Mouse (Mus musculus): ENCODE results near the gene Adig. TPM values are rescaled to one million over a fixed set of nuclear protein-coding genes. Genes with fewer than 3 reads are reported as not detected.
A peak's percentile ranks its signal among the peaks of the same experiment; 100 is the strongest.

Adig gene
- total RNA-seq, 1 experiment from 2014 or later, result not detected

DNA sequence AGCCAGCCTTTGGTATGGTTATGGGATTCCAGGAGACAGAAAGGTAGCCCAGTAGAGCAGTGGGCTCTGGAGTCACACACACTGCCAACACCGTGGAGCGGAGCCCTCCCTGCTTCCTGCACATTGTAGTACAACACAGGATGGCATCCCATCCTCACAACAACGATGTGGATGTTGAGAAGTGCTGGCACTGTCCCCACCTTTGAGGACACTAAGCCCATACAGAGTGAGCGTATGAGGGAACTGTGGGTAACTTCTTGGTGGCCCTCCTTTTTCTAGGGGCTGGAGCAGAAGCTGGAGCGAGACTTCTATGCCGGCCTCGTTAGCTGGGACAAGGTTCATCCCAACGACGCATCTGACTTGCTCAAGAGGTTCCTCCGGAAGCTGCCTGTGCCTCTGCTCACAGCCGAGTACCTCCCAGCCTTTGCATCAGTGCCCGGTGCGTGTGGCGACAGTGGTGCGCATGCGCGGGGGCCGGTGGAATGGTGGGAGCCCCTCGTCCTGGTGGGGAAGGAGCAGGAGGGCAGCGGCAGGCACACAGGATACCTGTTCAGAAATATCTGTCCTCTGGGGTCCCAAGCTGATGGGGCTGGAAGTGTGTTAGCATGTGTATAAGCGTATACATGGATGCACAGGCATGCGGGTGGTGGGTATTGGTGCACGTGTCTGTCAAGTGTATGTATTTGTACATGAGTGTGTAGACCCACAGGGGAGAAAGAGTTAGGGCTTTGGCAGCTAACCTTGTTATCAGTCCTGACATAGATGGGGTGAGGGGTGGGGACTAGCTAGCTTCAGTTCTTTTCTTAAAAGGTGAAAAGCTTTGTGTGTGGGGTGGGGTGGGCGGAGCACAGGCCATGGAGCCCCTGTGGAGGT lies 37.3 kb downstream of the Adig start:
- ATAC-seq (replicated peaks; ENCODE audit: low read depth, poor library complexity, severe bottlenecking), result peak; percentile 70; the same call in 1 of the 2 replicates

DNA sequence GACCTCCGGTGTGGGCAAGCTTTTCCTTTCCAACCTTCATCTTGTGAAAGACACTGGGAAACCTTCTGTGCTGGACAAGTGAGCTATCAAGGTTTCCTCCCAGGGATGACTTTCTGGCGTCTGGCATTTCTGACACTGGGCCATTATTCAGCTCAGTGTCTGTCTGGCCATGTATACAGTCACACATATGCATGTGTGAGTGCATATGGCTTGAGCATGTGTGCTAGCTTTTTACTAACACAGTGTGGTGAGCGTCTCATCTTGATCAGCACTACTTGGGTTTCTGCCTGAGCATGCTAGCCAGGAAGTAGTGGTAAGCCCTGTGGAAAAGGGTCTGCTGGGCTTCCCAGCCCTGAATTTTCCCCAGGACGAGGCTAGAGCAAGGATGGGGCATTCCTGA lies 38.9 kb downstream of the Adig start:
- no peak for ATAC-seq (replicated peaks; ENCODE audit: low read depth, poor library complexity, severe bottlenecking)

GRCm38 (mm10) chr2:158545266-158545665 lies 42.9 kb downstream of the Adig start:
- ATAC-seq (replicated peaks; ENCODE audit: low read depth, poor library complexity, severe bottlenecking), result no peak

DNA sequence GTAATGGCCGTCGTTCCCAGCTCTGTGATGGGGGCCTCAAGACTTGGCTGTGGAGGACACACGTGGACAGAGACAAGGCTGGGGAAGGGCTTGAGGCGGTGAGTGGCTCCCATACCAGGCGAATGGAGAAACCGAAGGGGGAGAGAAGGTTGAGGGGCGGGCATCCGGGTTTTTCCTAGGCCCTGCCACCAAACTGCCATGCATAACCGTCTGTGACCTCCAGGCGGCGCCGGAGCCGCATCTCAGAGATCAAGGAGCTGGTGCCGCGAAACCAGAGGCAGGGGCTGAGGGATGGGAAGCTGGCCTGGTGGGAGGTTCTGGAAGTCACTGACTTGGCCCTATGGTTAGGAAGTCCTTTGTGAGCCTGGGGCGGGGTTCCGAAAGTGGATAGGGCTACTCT lies 44.3 kb downstream of the Adig start:
- peak; percentile 85 for ATAC-seq (replicated peaks; ENCODE audit: low read depth, poor library complexity, severe bottlenecking)

DNA sequence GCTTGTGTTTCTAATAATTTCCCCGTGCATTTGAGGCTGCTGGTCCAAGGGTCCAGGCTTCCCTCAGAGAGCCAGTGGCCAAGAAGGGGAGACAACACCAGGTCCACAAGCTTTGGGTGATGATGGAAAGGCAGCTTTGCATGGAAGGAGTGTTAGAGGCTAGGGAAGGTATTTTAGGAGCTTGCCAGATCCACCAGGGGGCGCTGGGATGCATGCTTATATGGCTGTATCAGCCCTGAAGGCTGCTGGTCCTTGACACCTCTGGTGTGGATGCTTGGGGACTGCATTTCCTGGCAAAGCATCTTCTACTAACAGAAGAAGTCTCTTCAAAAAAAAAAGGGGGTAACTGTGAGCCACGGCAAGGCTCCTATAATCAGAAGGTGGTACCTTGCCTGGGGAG lies 47.7 kb downstream of the Adig start:
- ATAC-seq (replicated peaks; ENCODE audit: low read depth, poor library complexity, severe bottlenecking), result peak; percentile 70

DNA sequence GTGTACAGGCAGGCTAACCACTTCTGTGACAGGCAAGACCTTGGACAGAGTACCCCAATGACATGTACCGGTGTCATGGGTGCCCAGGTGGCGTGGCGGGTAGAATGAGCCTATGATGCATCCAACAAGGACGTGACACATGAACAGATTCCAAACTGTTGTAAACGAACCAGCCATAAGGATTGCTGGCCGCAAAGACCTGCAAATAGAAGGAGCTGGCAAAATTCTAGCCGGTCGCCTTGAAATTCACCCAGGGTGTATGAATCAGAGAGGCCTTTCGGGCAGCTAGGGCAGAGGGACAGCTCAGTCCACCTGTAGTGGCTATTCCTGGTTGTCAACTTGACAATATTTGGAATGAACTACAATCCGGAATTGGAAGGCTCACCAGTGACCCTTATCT lies 52.0 kb downstream of the Adig start:
- no peak for ATAC-seq (replicated peaks; ENCODE audit: low read depth, poor library complexity, severe bottlenecking)

DNA sequence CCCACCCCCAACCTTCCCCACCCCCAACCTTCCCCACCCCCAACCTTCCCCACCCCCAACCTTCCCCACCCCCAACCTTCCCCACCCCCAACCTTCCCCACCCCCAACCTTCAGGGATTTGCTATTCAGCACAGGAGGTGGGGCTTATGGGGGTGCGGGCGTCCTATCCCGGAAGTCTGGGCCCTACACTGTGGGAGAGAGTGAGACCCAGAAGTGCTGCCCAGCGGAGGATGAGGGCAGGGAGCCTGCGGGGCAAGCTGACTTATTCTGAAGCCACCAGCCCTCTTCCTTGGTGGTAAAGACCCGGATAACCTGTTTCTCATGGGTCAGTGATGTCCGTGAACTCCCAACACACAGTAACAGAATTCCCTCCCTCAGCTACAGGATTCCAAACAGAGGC lies 52.8 kb downstream of the Adig start:
- 0 out of 2 replicates have a peak, but pooled peaks have one; percentile 38 for ATAC-seq (replicated peaks; ENCODE audit: low read depth, poor library complexity, severe bottlenecking)

DNA sequence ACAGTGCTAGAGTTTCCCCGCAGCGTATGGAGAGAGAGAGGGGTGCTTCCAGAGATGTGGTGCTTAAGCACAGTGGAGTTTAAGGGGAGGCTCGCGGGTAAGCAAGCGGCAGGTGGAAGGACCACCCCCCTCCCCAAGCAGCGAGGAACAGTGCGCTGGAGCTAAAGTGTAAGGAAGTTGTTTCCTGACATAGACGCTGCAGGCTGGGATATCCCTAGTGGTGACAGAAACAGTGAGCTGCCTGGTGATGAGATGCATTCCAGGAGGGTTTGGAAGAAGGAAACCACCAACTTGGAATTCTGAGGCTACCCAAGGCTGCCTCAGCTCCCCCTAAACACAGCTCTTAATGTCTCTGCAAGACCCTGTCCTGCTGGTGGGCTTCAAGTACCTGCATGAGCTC lies 53.4 kb downstream of the Adig start:
- ATAC-seq (replicated peaks; ENCODE audit: low read depth, poor library complexity, severe bottlenecking), result 0 out of 2 replicates have a peak, but pooled peaks have one; percentile 26

DNA sequence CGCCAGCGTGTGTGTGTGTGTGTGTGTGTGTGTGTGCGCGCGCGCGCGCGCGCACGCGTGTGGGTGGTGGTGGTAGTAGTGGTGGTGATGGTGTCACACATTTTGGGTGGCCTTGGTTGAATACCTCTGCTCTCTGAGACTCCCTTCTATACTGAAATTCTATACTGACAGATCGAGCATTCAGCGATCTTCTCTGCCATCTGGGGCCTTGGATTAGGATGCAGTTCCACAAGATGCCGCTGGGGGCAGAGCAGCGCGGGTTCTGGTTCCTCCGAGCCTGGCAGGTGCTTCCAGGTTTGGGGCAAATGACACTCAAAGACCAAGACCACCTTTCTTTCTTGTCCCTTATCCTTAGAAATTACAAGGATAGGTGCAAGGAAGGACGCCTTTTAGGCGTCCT lies 53.8 kb downstream of the Adig start:
- peak; percentile 86 for ATAC-seq (replicated peaks; ENCODE audit: low read depth, poor library complexity, severe bottlenecking)

- ATAC-seq (replicated peaks; ENCODE audit: low read depth, poor library complexity, severe bottlenecking), result no peak
Measured at GRCm38 (mm10) chr2:158556750-158557149, 54.3 kb downstream of the Adig start.

Other genes starting within 250 kb of the Adig start
- gene Bpi, start 244.5 kb upstream of the Adig start, total RNA-seq (2017), result not detected in 2 replicates
- gene Lbp, start 196.1 kb upstream of the Adig start, total RNA-seq (2017), result 34.2 and 47.6 TPM in 2 replicates
- not detected in 2 replicates for gene Snhg11, start 127.0 kb upstream of the Adig start, total RNA-seq (2017)
- gene Ralgapb, start 92.8 kb upstream of the Adig start, total RNA-seq (2017), result 34.1 and 35.7 TPM in 2 replicates
- gene Arhgap40, start 10.2 kb downstream of the Adig start, total RNA-seq (2017), result not detected in 2 replicates
- not detected in 2 replicates for gene Slc32a1, start 108.2 kb downstream of the Adig start, total RNA-seq (2017)
- 14.7 and 15.3 TPM in 2 replicates for gene Actr5, start 122.3 kb downstream of the Adig start, total RNA-seq (2017)
- gene Ppp1r16b, start 162.8 kb downstream of the Adig start, total RNA-seq (2017), result 0.82 TPM in 1 of 2 replicates, not detected in the other

Measured in common myeloid progenitor, adult 5-6 weeks (primary cell).